Mouse (Mus musculus) limb, embryonic 11.5 days (tissue): ENCODE measurements around the gene Stim1. TPM values are rescaled to one million over a fixed set of nuclear protein-coding genes. Genes with fewer than 3 reads are reported as not detected.
A peak's percentile ranks its signal among the peaks of the same experiment; 100 is the strongest.

Experiments used
- ATAC-seq: fragments of 200-750 bp; cut with Nextera tagmentation; 2 replicates; pipeline ENCODE4 v1.8.0; 2017; ENCODE audit warnings: low read depth; ENCODE audit not compliant: insufficient number of reproducible peaks, low FRiP score, low TSS enrichment
- DNase-seq: peaks from one replicate; pipeline ENCODE4 v3.0.0-alpha.2; 2015; ENCODE audit warnings: low spot score
- H3K27ac ChIP-seq: fragments of 300-500 bp; sonication (generic); replicated peaks from 2 replicates; pipeline ENCODE4 v1.5.1; 2014; ENCODE audit warnings: low read depth, mild to moderate bottlenecking, low read length
- H3K27me3 ChIP-seq: fragments of 300-500 bp; sonication (generic); 2 replicates; pipeline ENCODE4 v1.6.1; 2014; ENCODE audit warnings: mild to moderate bottlenecking, low read length, mixed read lengths; ENCODE audit not compliant: control insufficient read depth, insufficient read depth
- H3K36me3 ChIP-seq: fragments of 300-500 bp; sonication (generic); 2 replicates; pipeline ENCODE4 v1.6.1; 2014; ENCODE audit warnings: mild to moderate bottlenecking, low read length, moderate library complexity, mixed read lengths; ENCODE audit not compliant: control insufficient read depth, insufficient read depth
- H3K4me1 ChIP-seq: fragments of 300-500 bp; sonication (generic); 2 replicates; pipeline ENCODE4 v1.6.1; 2014; ENCODE audit warnings: low read length, mixed read lengths; ENCODE audit not compliant: control insufficient read depth, insufficient read depth
- H3K4me2 ChIP-seq: fragments of 300-500 bp; sonication (generic); 2 replicates; pipeline ENCODE4 v1.6.1; 2014; ENCODE audit warnings: low read depth, mild to moderate bottlenecking, moderate library complexity; ENCODE audit not compliant: severe bottlenecking
- H3K4me3 ChIP-seq: fragments of 300-500 bp; sonication (generic); 2 replicates; pipeline ENCODE4 v1.5.1; 2014; ENCODE audit warnings: low read depth, low read length
- H3K9ac ChIP-seq: fragments of 300-500 bp; sonication (generic); 2 replicates; pipeline ENCODE4 v1.6.1; 2014; ENCODE audit warnings: mild to moderate bottlenecking, low read length
- H3K9me3 ChIP-seq: fragments of 300-500 bp; sonication (generic); 2 replicates; pipeline ENCODE4 v1.6.1; 2016; ENCODE audit warnings: low read length; ENCODE audit not compliant: control insufficient read depth
- WGBS: fragments of 180-500 bp; shearing (Covaris S2); extraction: QIAGEN DNeasy Blood & Tissue Kit; methylation state at CpG from one replicate; pipeline ENCODE4 v1.1.7; 2014; 5-methylcytosine and 5-hydroxymethylcytosine counted together
- polyA plus RNA-seq: library from polyadenylated mRNA; unstranded; fragments of >200 nt; fragmentation: Nextera tagmentation; extraction: Ambion mirVana; gene quantifications from 2 replicates; pipeline ENCODE4 v1.2.1, GENCODE M21; 2014

Gene Stim1
- polyA plus RNA-seq, 1 experiment from 2014 or later = 14.2 TPM

DNA sequence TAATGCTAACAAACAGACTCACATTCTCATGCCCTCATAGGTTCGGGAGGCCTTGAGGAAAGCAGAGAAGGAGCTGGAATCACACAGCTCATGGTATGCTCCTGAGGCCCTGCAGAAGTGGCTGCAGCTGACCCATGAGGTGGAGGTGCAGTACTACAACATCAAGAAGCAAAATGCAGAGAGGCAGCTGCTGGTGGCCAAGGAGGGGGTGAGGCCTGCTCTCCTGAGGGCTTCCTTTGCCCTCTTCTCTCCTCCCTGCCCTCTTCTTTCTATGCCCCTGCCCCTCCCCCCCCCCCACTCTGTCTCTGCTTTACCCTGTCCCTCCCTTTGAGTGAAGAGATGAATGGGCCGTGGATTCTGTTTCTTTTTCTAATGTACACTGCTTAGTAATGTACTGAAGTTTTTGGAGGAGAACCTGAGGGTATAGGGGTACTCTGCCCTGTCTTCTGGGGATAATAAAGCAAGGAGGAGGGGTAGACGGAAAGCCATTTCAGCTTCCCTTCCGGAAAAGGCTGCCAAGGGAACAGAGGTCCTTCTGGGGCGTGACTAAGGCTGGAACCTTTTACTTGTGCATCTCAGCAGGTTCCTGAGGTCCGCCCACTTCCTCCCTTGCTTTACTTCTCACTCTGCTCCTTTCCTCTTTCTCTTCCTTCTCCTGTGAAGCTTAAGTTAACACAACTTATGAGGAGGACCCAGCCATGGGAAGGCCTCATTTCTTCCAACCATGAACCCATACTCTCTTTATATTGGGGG is 158.5 kb downstream of the Stim1 start:
- no peaks in the 10 kb centered on the region for H3K4me1 ChIP-seq
- WGBS = 54% methylated on average over 6 of the region's 6 CpGs

DNA sequence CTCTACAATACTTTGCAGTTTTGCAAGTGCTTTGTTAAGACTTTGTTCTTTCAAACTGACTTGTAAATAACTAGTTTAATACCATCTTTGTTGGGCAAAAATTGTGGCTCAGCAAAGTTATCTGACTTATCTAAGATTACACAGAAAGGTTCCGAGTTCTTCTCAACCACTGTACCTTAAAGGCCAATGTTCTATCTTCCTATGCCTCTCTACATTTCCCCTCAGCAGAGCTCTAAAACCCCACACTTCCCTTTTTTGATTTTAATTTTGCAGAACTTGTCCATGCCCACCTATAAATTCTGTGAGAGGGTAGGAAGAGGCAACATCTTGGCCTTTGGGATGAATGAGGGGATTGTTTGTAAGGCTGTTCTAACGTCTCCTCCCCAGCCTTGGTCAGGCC is 166.7 kb downstream of the Stim1 start:
- Histone ChIP-seq H3K9me3 (no peaks in the 10 kb centered on the region), H3K9ac (no peak overlapping the region), H3K4me1 (no peaks in the 10 kb centered on the region), H3K4me3 (no peak overlapping the region), H3K36me3 (no peaks in the 10 kb centered on the region), H3K4me2 (no peak overlapping the region), H3K27me3 (no peaks in the 10 kb centered on the region), H3K27ac (no peak overlapping the region)
- WGBS = 70% methylated on average over 2 of the region's 2 CpGs
- ATAC-seq (no peak), DNase-seq (no peak)

More for the DNA sequence above, 158.5 kb downstream of the Stim1 start:
- H3K4me2 ChIP-seq = no peak overlapping the region
- H3K36me3 ChIP-seq = no peaks in the 10 kb centered on the region
- H3K9me3 ChIP-seq = no peaks in the 10 kb centered on the region
- no peak overlapping the region for H3K9ac ChIP-seq
- ATAC-seq (no peak), DNase-seq (no peak)
- no peaks in the 10 kb centered on the region for H3K27me3 ChIP-seq
- no peak overlapping the region for H3K27ac ChIP-seq
- H3K4me3 ChIP-seq = no peak overlapping the region

DNA sequence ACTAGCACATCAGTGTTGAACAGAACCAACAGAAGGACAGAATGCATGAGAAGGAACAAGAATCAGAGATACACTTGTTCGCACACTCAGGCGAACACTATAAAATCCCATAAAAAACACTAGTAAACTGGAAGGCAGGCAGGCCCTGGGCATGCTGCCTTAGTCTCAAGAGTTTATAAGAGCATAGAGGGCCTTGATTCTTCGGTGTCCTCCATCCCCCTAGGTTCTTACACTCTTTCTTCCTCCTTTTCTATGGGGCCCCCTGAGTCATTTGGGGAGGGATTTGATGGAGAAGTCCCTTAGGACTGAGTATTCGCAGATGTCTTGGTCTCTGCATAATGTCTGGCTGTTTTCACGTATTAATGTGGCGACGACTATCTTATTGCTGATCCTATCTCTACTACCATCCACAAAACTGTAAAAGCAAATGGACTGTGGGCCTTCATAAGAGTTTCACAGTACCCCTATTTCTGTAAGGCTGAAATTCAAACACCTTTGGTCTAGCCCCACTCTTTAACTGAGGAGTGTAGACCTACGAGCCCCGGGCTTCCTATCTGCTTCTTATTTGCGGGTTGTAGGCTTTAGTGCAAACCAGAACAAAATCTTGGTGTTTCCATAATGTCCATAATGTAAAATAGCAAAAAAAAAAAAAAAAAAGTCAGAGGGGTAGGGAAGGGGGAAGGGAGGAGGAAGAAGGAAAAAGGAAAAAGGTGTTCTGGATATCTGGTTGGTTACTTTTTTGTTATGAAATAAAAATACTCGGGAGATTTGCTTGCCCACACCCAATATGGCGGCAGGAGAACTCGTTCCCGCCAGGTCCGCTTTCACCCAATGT is 173.4 kb downstream of the Stim1 start:
- Histone ChIP-seq H3K27me3 (no peaks in the 10 kb centered on the region; the same call in 1 of the 2 replicates), H3K9me3 (no peaks in the 10 kb centered on the region), H3K9ac (no peak overlapping the region; the same call in 1 of the 2 replicates), H3K36me3 (peaks cover 5% of the 10 kb centered on the region; the same call in 1 of the 2 replicates), H3K27ac (no peak overlapping the region), H3K4me3 (peak overlapping the region; percentile 90), H3K4me1 (no peaks in the 10 kb centered on the region; the same call in 1 of the 2 replicates), H3K4me2 (no peak overlapping the region)
- peak; percentile 24 for DNase-seq
- WGBS = 53% methylated on average over 15 of the region's 15 CpGs
- ATAC-seq = no peak

DNA sequence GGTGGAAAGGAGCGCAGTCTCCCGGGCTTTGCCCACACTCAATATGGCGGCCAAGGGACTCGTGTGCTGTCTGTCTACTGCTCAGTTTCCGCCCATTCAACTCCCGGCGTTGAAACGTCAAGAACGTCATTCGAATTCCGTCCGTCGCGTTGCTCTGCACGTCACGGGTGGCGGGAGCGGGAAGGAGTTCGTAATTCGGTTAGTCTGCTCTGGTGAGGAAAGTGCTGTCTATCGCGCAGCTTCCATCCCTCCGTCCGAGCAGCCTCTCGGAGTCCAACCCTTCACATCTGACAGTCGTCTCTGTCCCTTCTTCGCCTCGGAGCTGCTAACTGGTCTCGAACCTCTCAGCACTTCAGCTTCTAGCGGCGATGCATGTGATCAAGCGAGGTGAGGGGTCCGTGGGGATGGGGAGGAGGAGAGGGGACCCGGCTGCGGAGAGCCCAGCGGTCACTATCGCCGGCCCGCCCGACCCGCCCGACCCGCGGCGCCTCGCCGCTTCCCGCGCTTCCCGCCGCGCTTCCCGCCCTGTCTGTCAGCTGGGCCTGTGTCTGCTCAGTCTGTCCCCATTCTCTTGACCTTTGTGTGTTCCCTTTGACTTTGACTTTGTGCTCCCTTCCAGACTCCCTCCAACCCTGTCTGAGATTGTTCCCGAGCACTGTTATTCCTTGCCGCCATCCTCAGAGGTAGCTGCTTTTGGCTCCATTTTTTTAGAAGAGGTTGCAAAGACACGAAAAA is 174.2 kb downstream of the Stim1 start, which contains the start of gene Rrm1:
Gene Rrm1, plus strand, starts transcription at position 39 of the 735 bp plus-strand sequence.
- peak within 1 kb of the TSS; percentile 55 for H3K4me2 ChIP-seq
- H3K4me1 ChIP-seq = no peaks in the 10 kb centered on the region; the same call in 1 of the 2 replicates
- H3K36me3 ChIP-seq = peaks cover 9% of the 10 kb centered on the region; the same call in 1 of the 2 replicates
- H3K9ac ChIP-seq = peak within 1 kb of the TSS; percentile 95
- peak; percentile 98 for DNase-seq
- under 1% methylated on average over 54 of the region's 56 CpGs for WGBS
- no peaks in the 10 kb centered on the region; the same call in 1 of the 2 replicates for H3K27me3 ChIP-seq
- peak within 1 kb of the TSS; percentile 90 for H3K4me3 ChIP-seq
- ATAC-seq = peak; percentile 98
- H3K9me3 ChIP-seq = no peaks in the 10 kb centered on the region
- H3K27ac ChIP-seq = peak within 1 kb of the TSS; percentile 91

DNA sequence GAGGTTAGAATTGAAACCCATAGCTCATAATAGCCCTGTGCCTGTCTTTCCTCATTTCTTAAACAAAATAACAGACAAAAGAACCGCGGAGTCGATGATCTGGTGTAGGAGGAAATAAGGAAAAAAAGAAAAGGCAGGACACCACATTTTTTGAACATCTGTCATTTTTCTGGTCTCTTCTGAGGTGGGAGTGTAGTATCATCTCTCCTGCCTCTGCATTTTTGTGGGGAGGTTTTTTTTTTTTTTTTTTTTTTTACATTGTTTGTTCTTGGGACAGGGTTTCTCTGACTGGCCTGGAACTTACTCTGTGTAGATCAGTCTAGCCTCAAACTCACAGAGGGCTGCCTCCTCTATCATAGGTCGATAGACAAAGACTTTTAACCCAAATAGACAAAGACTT is 174.8 kb downstream of the Stim1 start:
- WGBS = 4% methylated on average over 4 of the region's 4 CpGs
- peak overlapping the region; percentile 90 for H3K4me3 ChIP-seq
- ATAC-seq = no peak
- no peak for DNase-seq
- H3K4me1 ChIP-seq = no peaks in the 10 kb centered on the region; the same call in 1 of the 2 replicates
- H3K9me3 ChIP-seq = no peaks in the 10 kb centered on the region
- peaks cover 9% of the 10 kb centered on the region; the same call in 1 of the 2 replicates for H3K36me3 ChIP-seq
- H3K27me3 ChIP-seq = no peaks in the 10 kb centered on the region; the same call in 1 of the 2 replicates
- peak overlapping the region; percentile 55 for H3K4me2 ChIP-seq
- H3K9ac ChIP-seq = peak overlapping the region; percentile 95
- H3K27ac ChIP-seq = peak overlapping the region; percentile 91

DNA sequence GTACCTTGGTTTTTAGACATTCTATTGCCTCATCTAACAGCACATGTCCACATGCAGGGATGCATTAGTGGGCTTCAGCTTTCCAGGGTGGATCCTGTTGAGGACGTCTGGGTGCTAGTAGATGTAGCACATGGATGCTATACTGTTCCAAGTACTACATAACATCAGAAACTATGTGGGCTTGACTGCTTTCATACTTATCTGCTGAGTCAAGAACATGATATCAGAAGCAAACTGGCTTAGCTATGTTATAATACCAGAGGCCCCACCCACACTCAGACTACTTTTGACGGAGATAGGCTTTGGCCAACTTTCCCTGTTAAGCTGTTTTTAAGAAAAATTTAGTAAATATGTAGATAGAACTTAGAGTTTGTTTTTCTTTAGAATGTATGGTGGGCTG is 176.7 kb downstream of the Stim1 start:
- H3K4me2 ChIP-seq = no peak overlapping the region
- DNase-seq = no peak
- H3K36me3 ChIP-seq = peaks cover 13% of the 10 kb centered on the region; the same call in 1 of the 2 replicates
- no peaks in the 10 kb centered on the region; the same call in 1 of the 2 replicates for H3K27me3 ChIP-seq
- no peak for ATAC-seq
- H3K9ac ChIP-seq = no peak overlapping the region
- WGBS = 85% methylated on average over 2 of the region's 2 CpGs
- H3K27ac ChIP-seq = no peak overlapping the region
- no peak overlapping the region for H3K4me3 ChIP-seq
- H3K4me1 ChIP-seq = no peaks in the 10 kb centered on the region; the same call in 1 of the 2 replicates
- H3K9me3 ChIP-seq = no peaks in the 10 kb centered on the region

DNA sequence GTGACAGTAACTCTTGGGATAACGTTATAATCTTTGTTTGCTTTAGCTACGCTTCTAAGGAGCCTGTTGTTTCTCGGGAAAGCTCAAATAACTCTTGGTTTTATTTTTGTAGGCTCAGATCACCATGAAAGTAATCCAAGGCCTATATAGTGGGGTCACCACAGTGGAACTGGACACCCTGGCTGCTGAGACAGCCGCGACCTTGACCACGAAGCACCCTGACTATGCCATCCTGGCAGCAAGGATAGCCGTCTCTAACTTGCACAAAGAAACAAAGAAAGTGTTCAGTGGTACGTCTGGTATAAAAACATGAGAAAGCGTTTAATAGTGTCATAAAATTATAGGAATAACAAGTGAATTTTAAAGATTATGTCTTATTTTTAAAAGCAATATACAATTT is 178.8 kb downstream of the Stim1 start:
- Histone ChIP-seq H3K9ac (no peak overlapping the region), H3K9me3 (no peaks in the 10 kb centered on the region), H3K36me3 (peaks cover 22% of the 10 kb centered on the region; the same call in 1 of the 2 replicates), H3K4me1 (no peaks in the 10 kb centered on the region; the same call in 1 of the 2 replicates), H3K4me2 (no peak overlapping the region), H3K4me3 (no peak overlapping the region), H3K27ac (no peak overlapping the region), H3K27me3 (no peaks in the 10 kb centered on the region)
- ATAC-seq (no peak), DNase-seq (no peak)
- WGBS = 94% methylated on average over 9 of the region's 9 CpGs
